In the genomic region with DNA sequence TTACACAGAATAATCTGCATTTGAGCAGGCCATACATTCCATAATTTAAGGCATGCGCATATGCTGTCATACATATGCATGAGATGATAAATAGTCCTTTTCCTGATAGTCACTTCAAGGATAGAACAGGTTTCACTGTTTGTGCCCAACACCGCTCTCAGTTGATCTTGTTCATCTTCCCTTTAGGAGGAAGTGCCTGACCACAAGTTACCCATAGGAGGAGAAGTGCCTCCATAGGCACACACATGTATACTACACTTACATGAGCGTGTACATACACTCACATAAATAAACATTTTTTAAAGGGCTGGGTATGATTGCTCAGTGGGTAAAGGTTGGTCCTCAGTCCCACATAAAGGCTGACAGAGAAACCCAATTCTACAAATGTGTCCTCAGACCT, we compare ENCODE assay signal across 14 mouse cellular contexts.
"Had no signal": no experiment of that assay in that cellular context is flagged by ENCODE, and none has a peak within 500 bp of the region (broad histone marks: within the 10 kb centered on the region; RNA-seq: fewer than 3 reads in every experiment).

No protein-coding gene starts in this region.

- DNase-seq: gastrocnemius, postnatal 14 days; gastrocnemius, postnatal 36 days; heart, adult 18-20 months; heart, postnatal 10 days; heart, postnatal 4 days; kidney, adult 18-20 months; kidney, adult 8-10 months; kidney, postnatal 10 days; kidney, postnatal 25 days; kidney, postnatal 4 days; liver; liver, embryonic 13.5 days had no signal

- ATAC-seq: hindbrain, postnatal 0 days; intestine, embryonic 16.5 days had no signal
